Mouse (Mus musculus) stomach, embryonic 15.5 days (tissue): ENCODE measurements at regions not wholly inside any gene's neighbourhood (a gene's known extent, or its start where the extent isn't known, plus 50 kb on each side); places are given as distances from the start of the nearest gene placed in this dataset.
A peak's percentile ranks its signal among the peaks of the same experiment; 100 is the strongest.

Source experiments
- ATAC-seq: fragments of 200-750 bp; cut with Nextera tagmentation; 2 replicates; pipeline ENCODE4 v1.8.0; 2017; ENCODE audit warnings: low read depth, moderate number of reproducible peaks, moderate TSS enrichment; ENCODE audit not compliant: insufficient read depth, low FRiP score
- H3K27ac ChIP-seq: fragments of 300-500 bp; sonication (generic); 2 replicates; pipeline ENCODE4 v1.5.1; 2015; ENCODE audit warnings: mild to moderate bottlenecking, inconsistent platforms
- H3K27me3 ChIP-seq: fragments of 300-500 bp; sonication (generic); replicated peaks from 2 replicates; pipeline ENCODE4 v1.6.1; 2015; ENCODE audit warnings: inconsistent platforms
- H3K36me3 ChIP-seq: fragments of 300-500 bp; sonication (generic); 2 replicates; pipeline ENCODE4 v1.6.1; 2015; ENCODE audit warnings: inconsistent platforms
- H3K4me1 ChIP-seq: fragments of 300-500 bp; sonication (generic); 2 replicates; pipeline ENCODE4 v1.6.1; 2015; ENCODE audit warnings: inconsistent platforms
- H3K4me2 ChIP-seq: fragments of 300-500 bp; sonication (generic); 2 replicates; pipeline ENCODE4 v1.6.1; 2015; ENCODE audit warnings: mild to moderate bottlenecking, inconsistent platforms
- H3K4me3 ChIP-seq: fragments of 300-500 bp; sonication (generic); replicated peaks from 2 replicates; pipeline ENCODE4 v1.5.1; 2015; ENCODE audit warnings: inconsistent platforms
- H3K9ac ChIP-seq: fragments of 300-500 bp; sonication (generic); 2 replicates; pipeline ENCODE4 v1.6.1; 2015; ENCODE audit warnings: inconsistent platforms
- H3K9me3 ChIP-seq: fragments of 300-500 bp; sonication (generic); 2 replicates; pipeline ENCODE4 v1.6.1; 2016; ENCODE audit warnings: inconsistent platforms
- WGBS: fragments of 180-500 bp; shearing (Covaris S2); methylation state at CpG from one replicate; pipeline ENCODE4 v1.1.7; 2015; 5-methylcytosine and 5-hydroxymethylcytosine counted together

DNA sequence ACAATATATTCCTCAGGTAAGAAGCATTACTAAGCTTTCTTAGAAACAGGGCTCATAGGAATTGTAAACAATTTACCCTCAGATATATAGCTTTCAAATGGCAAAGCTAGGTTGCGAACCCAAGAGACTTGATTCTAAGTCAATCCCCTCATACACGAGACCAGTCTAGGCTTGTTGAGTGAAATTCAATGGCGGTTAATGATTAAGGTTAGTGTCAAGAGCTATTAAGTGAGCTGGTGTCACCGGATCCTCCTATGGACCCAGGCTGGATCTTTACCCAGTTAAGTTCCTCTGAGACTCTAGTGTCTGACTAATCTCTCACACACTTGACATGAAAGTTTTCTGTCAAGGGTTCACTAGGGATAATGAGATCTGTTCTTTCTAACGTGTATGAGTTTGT is 57.6 kb upstream of the Mad2l1 start:
- Histone ChIP-seq H3K9ac (no peak overlapping the region), H3K36me3 (no peaks in the 10 kb centered on the region), H3K4me2 (no peak overlapping the region), H3K9me3 (no peaks in the 10 kb centered on the region), H3K27me3 (no peaks in the 10 kb centered on the region), H3K4me3 (no peak overlapping the region), H3K27ac (peak overlapping the region; percentile 8; the same call in 1 of the 2 replicates), H3K4me1 (peaks cover 3% of the 10 kb centered on the region; the same call in 1 of the 2 replicates)
- 35% methylated on average over 5 of the region's 5 CpGs for WGBS
- peak; percentile 43; the same call in 1 of the 2 replicates for ATAC-seq

- Histone ChIP-seq H3K4me2 (no peak overlapping the region), H3K36me3 (no peaks in the 10 kb centered on the region), H3K27ac (peak overlapping the region; percentile 63), H3K9ac (no peak overlapping the region), H3K27me3 (no peaks in the 10 kb centered on the region), H3K4me3 (no peak overlapping the region), H3K4me1 (peaks cover 3% of the 10 kb centered on the region; the same call in 1 of the 2 replicates), H3K9me3 (no peaks in the 10 kb centered on the region)
- ATAC-seq, result peak; percentile 79; the same call in 1 of the 2 replicates
- WGBS, result 22% methylated on average over 4 of the region's 4 CpGs
Observed at GRCm38 (mm10) chr6:66478326-66478964, 56.7 kb upstream of the Mad2l1 start.

- Histone ChIP-seq H3K9me3 (no peaks in the 10 kb centered on the region), H3K27me3 (no peaks in the 10 kb centered on the region), H3K36me3 (no peaks in the 10 kb centered on the region), H3K4me1 (peaks cover 3% of the 10 kb centered on the region; the same call in 1 of the 2 replicates), H3K27ac (no peak overlapping the region), H3K4me2 (no peak overlapping the region), H3K9ac (no peak overlapping the region), H3K4me3 (no peak overlapping the region)
- WGBS, result 43% methylated on average over 5 of the region's 5 CpGs
- no peak for ATAC-seq
Observed at GRCm38 (mm10) chr6:66479576-66479975, 55.6 kb upstream of the Mad2l1 start.

DNA sequence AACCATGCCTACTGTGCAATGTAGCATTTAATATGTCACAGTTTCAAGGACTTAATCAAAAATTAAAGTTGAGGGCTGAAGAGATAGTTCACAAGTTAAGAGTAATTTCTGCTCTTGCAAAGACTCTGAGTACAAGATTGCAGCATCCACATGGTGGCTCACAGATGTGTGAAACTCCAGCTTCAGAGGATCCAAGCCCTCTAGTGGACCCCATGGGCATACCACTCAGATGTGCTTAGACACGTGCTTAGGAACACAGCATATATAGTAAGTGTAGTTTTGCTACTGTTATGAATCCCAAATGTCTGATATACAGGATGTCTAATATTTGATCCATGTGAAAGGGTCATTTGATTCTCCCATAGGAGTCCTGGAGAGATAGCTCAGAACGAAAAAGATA is 55.0 kb upstream of the Mad2l1 start:
- Histone ChIP-seq H3K36me3 (no peaks in the 10 kb centered on the region), H3K9me3 (no peaks in the 10 kb centered on the region), H3K27me3 (no peaks in the 10 kb centered on the region), H3K4me2 (no peak overlapping the region), H3K9ac (no peak overlapping the region), H3K4me1 (peaks cover 3% of the 10 kb centered on the region; the same call in 1 of the 2 replicates), H3K27ac (no peak overlapping the region), H3K4me3 (no peak overlapping the region)
- 0 out of 2 replicates have a peak, but pooled peaks have one; percentile 39 for ATAC-seq
- 60% methylated on average over 2 of the region's 2 CpGs for WGBS

DNA sequence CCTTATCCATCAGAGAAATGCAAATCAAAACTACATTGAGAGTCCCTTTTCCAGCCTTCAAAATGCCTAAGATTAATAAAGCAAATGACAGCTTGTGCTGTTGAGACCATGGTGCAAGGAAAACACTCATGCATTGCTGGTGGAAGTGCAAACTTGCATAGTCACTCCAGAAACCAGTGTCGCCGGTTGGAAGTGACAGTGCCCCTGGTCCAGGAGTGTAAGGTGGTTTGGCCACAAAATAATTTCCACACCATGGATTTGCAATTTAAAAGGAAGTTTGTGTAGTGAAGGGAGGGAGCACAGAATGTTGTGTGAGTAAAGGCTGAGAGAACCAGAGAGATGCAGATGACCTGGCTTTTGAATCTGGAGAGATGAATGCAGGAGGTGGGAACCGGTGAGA is 52.4 kb upstream of the Mad2l1 start:
- ATAC-seq, result no peak
- no peaks in the 10 kb centered on the region for H3K36me3 ChIP-seq
- WGBS, result 88% methylated on average over 3 of the region's 3 CpGs

More for the DNA sequence above, 52.4 kb upstream of the Mad2l1 start:
- Histone ChIP-seq H3K9me3 (no peaks in the 10 kb centered on the region), H3K9ac (no peak overlapping the region), H3K4me2 (no peak overlapping the region), H3K27me3 (no peaks in the 10 kb centered on the region), H3K4me3 (no peak overlapping the region), H3K27ac (no peak overlapping the region), H3K4me1 (peaks cover 3% of the 10 kb centered on the region; the same call in 1 of the 2 replicates)
